Mouse (Mus musculus): ENCODE measurements at regions not wholly inside any gene's neighbourhood (a gene's known extent, or its start where the extent isn't known, plus 50 kb on each side); places are given as distances from the start of the nearest gene placed in this dataset.

DNA sequence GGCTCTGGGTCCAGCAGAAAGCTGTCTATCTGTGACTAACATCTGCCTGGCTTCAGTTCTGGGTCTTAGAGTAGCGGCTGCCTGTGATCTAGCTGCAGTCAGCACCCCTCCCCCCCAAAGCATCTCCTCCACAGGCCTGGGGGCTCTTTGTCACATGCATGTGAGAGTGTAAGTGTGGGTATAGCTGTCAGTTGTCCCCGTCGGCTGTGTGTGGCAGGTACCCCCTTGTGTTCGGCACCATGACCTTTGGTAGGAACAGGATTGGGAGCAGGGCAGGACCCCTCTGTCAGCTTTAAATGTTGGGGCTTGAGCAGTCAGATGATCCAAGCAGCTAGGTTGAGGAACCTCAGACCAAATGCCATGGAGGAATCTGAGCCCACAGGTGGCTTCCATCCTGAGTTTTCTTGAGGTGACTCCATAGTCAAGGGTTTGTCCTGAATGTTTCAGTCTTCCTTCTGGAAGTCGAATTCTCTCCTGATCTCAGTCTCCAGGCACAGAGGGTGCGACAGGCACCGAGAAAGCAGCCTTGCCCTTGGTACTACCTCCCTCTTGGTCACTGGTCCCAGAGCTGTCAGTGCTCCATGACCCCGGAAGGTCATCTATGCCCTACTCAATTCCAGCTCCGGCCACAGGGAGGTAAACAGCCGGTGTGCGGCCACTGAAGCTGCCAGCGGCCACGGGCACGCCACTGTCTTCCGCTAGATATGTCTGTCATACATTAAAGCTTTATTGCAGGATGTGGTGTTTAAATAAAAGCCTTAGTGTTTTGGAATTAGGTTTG lies 55.9 kb upstream of the Gata5 start:
- peak; percentile 77 for DNase-seq (ENCODE audit: low spot score, missing footprints)
- no peaks in the 10 kb centered on the region for H3K36me3 ChIP-seq (ENCODE audit: control insufficient read depth, insufficient read depth, low read length)
- WGBS = 79% methylated on average over 15 of the region's 15 CpGs
- no peak overlapping the region for H3K9ac ChIP-seq (ENCODE audit: low read length)
- H3K4me3 ChIP-seq (ENCODE audit: low read depth, low read length) = no peak overlapping the region
- no peak for ATAC-seq (ENCODE audit: low FRiP score)
- no peaks in the 10 kb centered on the region for H3K9me3 ChIP-seq (ENCODE audit: control insufficient read depth, low read length)
- H3K27me3 ChIP-seq (ENCODE audit: control insufficient read depth, insufficient read depth, low read length) = peaks cover 10% of the 10 kb centered on the region
- peaks cover 10% of the 10 kb centered on the region for H3K4me1 ChIP-seq (ENCODE audit: control insufficient read depth, insufficient read depth, low read length)
- no peak overlapping the region for H3K4me2 ChIP-seq
- H3K27ac ChIP-seq (ENCODE audit: low read depth, low read length) = no peak overlapping the region

DNA sequence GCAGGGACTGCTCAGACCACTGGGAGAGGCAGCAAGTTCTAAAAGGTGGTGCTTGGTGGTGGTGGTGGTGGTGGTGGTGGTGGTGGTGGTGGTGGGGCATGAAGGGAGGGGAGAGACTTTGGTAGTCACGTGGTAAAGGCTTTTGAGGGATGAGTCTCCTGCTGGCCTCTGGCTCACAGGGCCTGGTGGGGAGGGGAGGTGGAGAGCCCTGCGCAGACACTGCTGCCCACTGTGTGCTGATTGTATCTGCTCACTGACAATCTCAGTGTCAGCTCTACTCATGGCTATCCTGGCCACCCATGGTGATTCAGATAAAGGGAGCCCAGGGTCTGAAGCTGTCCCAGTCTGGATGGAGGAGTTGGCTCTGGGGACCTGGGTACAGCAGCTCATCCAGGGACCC lies 55.0 kb upstream of the Gata5 start:
- WGBS = 20% methylated on average over 2 of the region's 2 CpGs
- H3K27ac ChIP-seq (ENCODE audit: low read depth, low read length) = no peak overlapping the region
- DNase-seq (ENCODE audit: low spot score, missing footprints) = peak; percentile 62
- H3K36me3 ChIP-seq (ENCODE audit: control insufficient read depth, insufficient read depth, low read length) = no peaks in the 10 kb centered on the region
- peaks cover 11% of the 10 kb centered on the region for H3K4me1 ChIP-seq (ENCODE audit: control insufficient read depth, insufficient read depth, low read length)
- no peak overlapping the region for H3K4me3 ChIP-seq (ENCODE audit: low read depth, low read length)
- H3K4me2 ChIP-seq = no peak overlapping the region
- ATAC-seq (ENCODE audit: low FRiP score) = no peak
- H3K9ac ChIP-seq (ENCODE audit: low read length) = no peak overlapping the region
- H3K27me3 ChIP-seq (ENCODE audit: control insufficient read depth, insufficient read depth, low read length) = peaks cover 18% of the 10 kb centered on the region
- no peaks in the 10 kb centered on the region for H3K9me3 ChIP-seq (ENCODE audit: control insufficient read depth, low read length)

DNA sequence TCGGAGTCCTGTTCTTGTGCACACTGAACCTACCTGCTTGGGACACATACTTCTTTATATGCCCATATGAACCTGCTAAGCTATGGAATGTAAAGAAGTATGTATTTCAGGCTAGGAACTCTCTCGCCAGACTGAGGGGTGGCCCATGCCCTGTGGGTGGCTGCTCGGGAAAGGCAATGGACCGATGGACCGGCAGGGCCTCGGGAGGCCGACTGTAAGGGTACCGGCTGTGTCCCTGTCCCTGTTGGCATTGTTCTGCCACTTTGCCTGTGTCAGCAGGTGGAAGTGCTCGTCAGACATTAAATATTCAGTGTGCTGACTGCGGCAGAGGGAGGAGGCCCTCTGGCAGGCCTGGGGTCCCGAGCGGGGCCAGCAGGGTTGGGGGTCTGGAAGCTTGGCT lies 54.5 kb upstream of the Gata5 start:
- Histone ChIP-seq H3K4me1 (ENCODE audit: control insufficient read depth, insufficient read depth, low read length) (peaks cover 11% of the 10 kb centered on the region), H3K4me2 (no peak overlapping the region), H3K4me3 (ENCODE audit: low read depth, low read length) (no peak overlapping the region), H3K27ac (ENCODE audit: low read depth, low read length) (no peak overlapping the region), H3K9ac (ENCODE audit: low read length) (no peak overlapping the region), H3K36me3 (ENCODE audit: control insufficient read depth, insufficient read depth, low read length) (no peaks in the 10 kb centered on the region), H3K9me3 (ENCODE audit: control insufficient read depth, low read length) (no peaks in the 10 kb centered on the region), H3K27me3 (ENCODE audit: control insufficient read depth, insufficient read depth, low read length) (peaks cover 22% of the 10 kb centered on the region)
- ATAC-seq (ENCODE audit: low FRiP score) (no peak), DNase-seq (ENCODE audit: low spot score, missing footprints) (peak; percentile 45)
- 52% methylated on average over 12 of the region's 12 CpGs for WGBS

DNA sequence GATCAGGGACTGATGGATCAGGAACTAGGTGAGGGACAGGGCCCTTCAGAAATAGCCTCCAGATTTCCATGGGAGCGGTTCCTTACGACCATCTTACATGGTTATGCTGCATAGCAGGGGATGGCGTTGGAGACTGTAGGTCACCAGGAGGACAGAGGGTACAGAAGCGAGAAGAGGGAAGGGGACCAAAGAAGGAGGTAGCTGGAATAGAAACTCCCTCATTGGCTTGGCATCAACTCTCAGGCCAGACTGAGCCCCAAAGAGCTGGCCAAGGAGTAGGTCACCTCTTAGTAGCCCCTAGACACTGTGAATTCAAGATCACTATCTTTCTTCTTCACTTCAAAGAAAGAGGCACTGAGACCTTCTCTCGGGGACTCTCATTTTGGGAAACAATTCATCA lies 53.6 kb upstream of the Gata5 start:
- ATAC-seq (ENCODE audit: low FRiP score) = no peak
- H3K27me3 ChIP-seq (ENCODE audit: control insufficient read depth, insufficient read depth, low read length) = peaks cover 25% of the 10 kb centered on the region

DNA sequence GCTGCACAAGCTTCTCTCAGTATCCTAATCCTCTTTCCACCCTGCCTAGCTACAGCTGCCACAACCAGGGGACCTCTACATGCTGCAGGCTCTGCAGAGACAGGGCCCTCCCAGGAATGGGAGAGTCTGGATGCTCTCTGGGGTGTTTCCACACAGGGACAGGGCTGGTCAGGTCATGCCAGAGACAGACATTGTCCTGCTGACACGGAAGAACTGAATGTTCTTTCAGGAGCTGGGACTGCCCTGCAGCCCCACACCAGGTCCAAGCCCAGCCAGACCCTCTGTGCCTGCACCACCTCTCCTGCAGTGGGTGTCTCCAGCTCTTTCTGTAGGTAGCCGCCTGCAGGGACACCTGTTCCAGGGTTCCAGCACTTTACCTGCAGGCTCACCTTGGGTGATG lies 52.8 kb upstream of the Gata5 start:
- peaks cover 25% of the 10 kb centered on the region for H3K27me3 ChIP-seq (ENCODE audit: control insufficient read depth, insufficient read depth, low read length)
- ATAC-seq (ENCODE audit: low FRiP score) = no peak

More for the DNA sequence above, 53.6 kb upstream of the Gata5 start:
- DNase-seq (ENCODE audit: low spot score, missing footprints) = peak; percentile 2
- H3K36me3 ChIP-seq (ENCODE audit: control insufficient read depth, insufficient read depth, low read length) = no peaks in the 10 kb centered on the region
- 80% methylated on average over 5 of the region's 5 CpGs for WGBS
- no peaks in the 10 kb centered on the region for H3K9me3 ChIP-seq (ENCODE audit: control insufficient read depth, low read length)
- H3K4me3 ChIP-seq (ENCODE audit: low read depth, low read length) = no peak overlapping the region
- H3K27ac ChIP-seq (ENCODE audit: low read depth, low read length) = no peak overlapping the region
- H3K9ac ChIP-seq (ENCODE audit: low read length) = no peak overlapping the region
- H3K4me2 ChIP-seq = no peak overlapping the region
- H3K4me1 ChIP-seq (ENCODE audit: control insufficient read depth, insufficient read depth, low read length) = peaks cover 11% of the 10 kb centered on the region

DNA sequence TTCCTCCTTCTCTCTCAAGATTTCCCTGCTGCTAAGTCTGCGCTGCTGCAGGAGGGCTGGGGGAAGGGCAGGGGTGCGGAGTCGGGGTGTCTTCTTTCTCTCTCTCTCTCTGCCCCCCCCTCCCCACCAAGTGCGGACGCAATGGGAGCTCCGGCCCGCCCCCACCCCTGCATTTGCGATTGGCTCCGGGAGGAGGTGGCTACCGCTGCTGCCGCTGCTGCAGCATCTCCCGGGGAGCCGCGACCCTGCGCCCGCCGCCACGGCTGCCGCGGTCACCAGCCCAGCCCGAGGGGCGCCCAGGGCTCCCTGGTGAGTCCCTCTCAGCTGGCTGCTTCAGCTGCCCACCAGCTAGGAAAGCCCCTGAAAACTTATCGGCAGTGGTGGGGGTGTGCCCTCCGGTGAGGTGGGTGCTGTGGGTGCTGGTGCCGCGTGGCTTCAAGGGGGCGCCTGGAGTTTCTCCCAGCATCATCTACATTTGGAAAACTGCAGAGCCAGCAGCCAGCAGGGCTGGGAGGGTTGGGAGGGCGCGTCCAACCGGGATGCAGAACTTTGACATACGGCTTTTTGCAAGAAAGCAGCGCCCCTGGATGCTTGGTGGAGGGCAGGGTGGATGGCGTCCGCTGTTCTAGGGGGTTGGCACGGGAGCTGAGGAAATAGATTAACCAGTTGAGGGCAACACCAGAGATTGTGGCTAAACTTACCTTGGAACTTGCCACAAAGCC lies 51.6 kb upstream of the Gata5 start:
- ATAC-seq (ENCODE audit: low FRiP score) (peak; percentile 67), DNase-seq (ENCODE audit: low spot score, missing footprints) (peak; percentile 91)
- peaks cover 25% of the 10 kb centered on the region for H3K27me3 ChIP-seq (ENCODE audit: control insufficient read depth, insufficient read depth, low read length)
- 0% methylated on average over 25 of the region's 35 CpGs for WGBS
- peaks cover 11% of the 10 kb centered on the region for H3K4me1 ChIP-seq (ENCODE audit: control insufficient read depth, insufficient read depth, low read length)
- H3K27ac ChIP-seq (ENCODE audit: low read depth, low read length) = no peak overlapping the region
- H3K4me2 ChIP-seq = peak overlapping the region; percentile 88
- H3K4me3 ChIP-seq (ENCODE audit: low read depth, low read length) = peak overlapping the region; percentile 42
- H3K9ac ChIP-seq (ENCODE audit: low read length) = peak overlapping the region; percentile 59
- H3K9me3 ChIP-seq (ENCODE audit: control insufficient read depth, low read length) = no peaks in the 10 kb centered on the region
- no peaks in the 10 kb centered on the region for H3K36me3 ChIP-seq (ENCODE audit: control insufficient read depth, insufficient read depth, low read length)

More for the DNA sequence above, 52.8 kb upstream of the Gata5 start:
- WGBS = 34% methylated on average over 2 of the region's 2 CpGs
- no peak overlapping the region for H3K4me2 ChIP-seq
- H3K36me3 ChIP-seq (ENCODE audit: control insufficient read depth, insufficient read depth, low read length) = no peaks in the 10 kb centered on the region
- H3K4me1 ChIP-seq (ENCODE audit: control insufficient read depth, insufficient read depth, low read length) = peaks cover 11% of the 10 kb centered on the region
- H3K9me3 ChIP-seq (ENCODE audit: control insufficient read depth, low read length) = no peaks in the 10 kb centered on the region
- H3K9ac ChIP-seq (ENCODE audit: low read length) = no peak overlapping the region
- no peak overlapping the region for H3K4me3 ChIP-seq (ENCODE audit: low read depth, low read length)
- peak; percentile 69 for DNase-seq (ENCODE audit: low spot score, missing footprints)
- H3K27ac ChIP-seq (ENCODE audit: low read depth, low read length) = no peak overlapping the region

DNA sequence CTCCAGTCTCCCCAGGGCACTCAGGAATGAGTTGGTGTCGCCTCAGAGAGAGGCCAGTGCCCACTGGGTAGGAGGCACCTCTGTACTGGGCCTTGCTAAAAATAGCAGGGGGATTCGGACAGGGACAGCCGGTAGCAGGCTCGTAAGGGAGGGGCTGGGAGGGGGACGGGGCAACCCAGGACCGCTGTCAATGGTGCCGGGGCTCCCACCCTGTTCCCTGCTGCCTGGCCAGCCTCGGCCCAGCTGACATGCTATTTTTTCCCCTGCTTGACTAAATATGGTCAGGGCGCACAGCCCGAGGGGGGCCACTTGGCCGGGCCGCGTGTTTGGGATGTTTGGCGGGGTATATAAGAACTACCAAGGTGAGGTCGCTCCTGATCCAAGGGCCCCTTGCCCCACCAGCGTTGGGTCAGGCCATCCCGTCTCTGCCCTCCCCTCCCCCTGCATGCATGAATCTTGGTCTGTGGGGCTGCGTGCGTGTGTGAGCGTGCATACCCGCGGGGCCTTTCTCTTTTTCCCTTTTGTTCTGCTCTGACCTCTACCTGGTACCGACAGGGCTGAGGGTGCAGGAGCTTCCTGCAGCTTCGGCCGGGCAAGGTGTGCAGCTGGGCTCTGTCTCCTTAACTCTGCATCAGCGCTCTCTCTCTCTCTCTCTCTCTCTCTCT lies 50.9 kb upstream of the Gata5 start:
- H3K9me3 ChIP-seq (ENCODE audit: control insufficient read depth, low read length) = no peaks in the 10 kb centered on the region
- 5% methylated on average over 24 of the region's 26 CpGs for WGBS
- peaks cover 11% of the 10 kb centered on the region for H3K4me1 ChIP-seq (ENCODE audit: control insufficient read depth, insufficient read depth, low read length)
- DNase-seq (ENCODE audit: low spot score, missing footprints) = peak; percentile 84
- peak; percentile 68 for ATAC-seq (ENCODE audit: low FRiP score)
- H3K4me3 ChIP-seq (ENCODE audit: low read depth, low read length) = peak overlapping the region; percentile 42
- no peaks in the 10 kb centered on the region for H3K36me3 ChIP-seq (ENCODE audit: control insufficient read depth, insufficient read depth, low read length)
- peak overlapping the region; percentile 33 for H3K9ac ChIP-seq (ENCODE audit: low read length)
- no peak overlapping the region for H3K27ac ChIP-seq (ENCODE audit: low read depth, low read length)
- peak overlapping the region; percentile 88 for H3K4me2 ChIP-seq
- H3K27me3 ChIP-seq (ENCODE audit: control insufficient read depth, insufficient read depth, low read length) = peaks cover 25% of the 10 kb centered on the region
